Mouse (Mus musculus): ENCODE measurements at regions not wholly inside any gene's neighbourhood (a gene's known extent, or its start where the extent isn't known, plus 50 kb on each side); places are given as distances from the start of the nearest gene placed in this dataset.
A peak's percentile ranks its signal among the peaks of the same experiment; 100 is the strongest.

- no peaks in the 10 kb centered on the region for H3K36me3 ChIP-seq
- no peak overlapping the region for H3K4me3 ChIP-seq (replicated peaks)
- H3K27me3 ChIP-seq: no peaks in the 10 kb centered on the region
- H3K9me3 ChIP-seq (replicated peaks): no peaks in the 10 kb centered on the region
- no peak for ATAC-seq (replicated peaks; ENCODE audit: low FRiP score)
- H3K4me2 ChIP-seq: no peak overlapping the region
- H3K27ac ChIP-seq: no peak overlapping the region
- H3K4me1 ChIP-seq: peaks cover 15% of the 10 kb centered on the region
- no peak overlapping the region for H3K9ac ChIP-seq
- 46% methylated on average over 1 of the region's 1 CpGs for WGBS
Observed at GRCm38 (mm10) chr12:9655794-9656193, 85.9 kb downstream of the Osr1 start.

GRCm38 (mm10) chr12:9656324-9656723 lies 86.4 kb downstream of the Osr1 start:
- no peak for ATAC-seq (replicated peaks; ENCODE audit: low FRiP score)
- no peak overlapping the region for H3K4me2 ChIP-seq
- H3K4me1 ChIP-seq: peaks cover 15% of the 10 kb centered on the region
- no peak overlapping the region for H3K4me3 ChIP-seq (replicated peaks)
- H3K9me3 ChIP-seq (replicated peaks): no peaks in the 10 kb centered on the region
- no peaks in the 10 kb centered on the region for H3K36me3 ChIP-seq
- 44% methylated on average over 3 of the region's 3 CpGs for WGBS
- H3K27me3 ChIP-seq: no peaks in the 10 kb centered on the region
- no peak overlapping the region for H3K9ac ChIP-seq
- no peak overlapping the region for H3K27ac ChIP-seq

- H3K9me3 ChIP-seq (replicated peaks): no peaks in the 10 kb centered on the region
- 10% methylated on average over 8 of the region's 8 CpGs for WGBS
- H3K4me3 ChIP-seq (replicated peaks): no peak overlapping the region
- ATAC-seq (replicated peaks; ENCODE audit: low FRiP score): peak; percentile 54
- peaks cover 15% of the 10 kb centered on the region for H3K4me1 ChIP-seq
- no peaks in the 10 kb centered on the region for H3K36me3 ChIP-seq
- no peak overlapping the region for H3K9ac ChIP-seq
- H3K27ac ChIP-seq: 0 out of 2 replicates have a peak overlapping the region, but pooled peaks have one; percentile 27
- no peaks in the 10 kb centered on the region for H3K27me3 ChIP-seq
- peak overlapping the region; percentile 27 for H3K4me2 ChIP-seq
Observed at GRCm38 (mm10) chr12:9657199-9657766, 87.4 kb downstream of the Osr1 start.

GRCm38 (mm10) chr12:9657793-9658192 lies 87.9 kb downstream of the Osr1 start:
- Histone ChIP-seq H3K27ac (no peak overlapping the region), H3K4me2 (peak overlapping the region; percentile 27), H3K27me3 (no peaks in the 10 kb centered on the region), H3K36me3 (no peaks in the 10 kb centered on the region), H3K4me1 (peaks cover 15% of the 10 kb centered on the region), H3K9ac (no peak overlapping the region), H3K9me3 (replicated peaks) (no peaks in the 10 kb centered on the region), H3K4me3 (replicated peaks) (no peak overlapping the region)
- ATAC-seq (replicated peaks; ENCODE audit: low FRiP score): no peak
- WGBS: 50% methylated on average over 8 of the region's 8 CpGs

- no peak for ATAC-seq (replicated peaks; ENCODE audit: low FRiP score)
- H3K27ac ChIP-seq: no peak overlapping the region
- no peaks in the 10 kb centered on the region for H3K36me3 ChIP-seq
- no peak overlapping the region for H3K9ac ChIP-seq
- peaks cover 15% of the 10 kb centered on the region for H3K4me1 ChIP-seq
- no peak overlapping the region for H3K4me2 ChIP-seq
- H3K9me3 ChIP-seq (replicated peaks): no peaks in the 10 kb centered on the region
- H3K27me3 ChIP-seq: no peaks in the 10 kb centered on the region
- H3K4me3 ChIP-seq (replicated peaks): no peak overlapping the region
- 30% methylated on average over 1 of the region's 1 CpGs for WGBS
Observed at GRCm38 (mm10) chr12:9660299-9660698, 90.4 kb downstream of the Osr1 start.

GRCm38 (mm10) chr12:9688776-9689175 lies 118.9 kb downstream of the Osr1 start:
- Histone ChIP-seq H3K36me3 (no peaks in the 10 kb centered on the region), H3K9me3 (replicated peaks) (no peaks in the 10 kb centered on the region), H3K4me2 (no peak overlapping the region), H3K27me3 (no peaks in the 10 kb centered on the region), H3K4me1 (no peaks in the 10 kb centered on the region), H3K4me3 (replicated peaks) (no peak overlapping the region), H3K9ac (no peak overlapping the region), H3K27ac (no peak overlapping the region)
- no peak for ATAC-seq (replicated peaks; ENCODE audit: low FRiP score)

GRCm38 (mm10) chr12:9689541-9689940 lies 119.6 kb downstream of the Osr1 start:
- no peak overlapping the region for H3K4me3 ChIP-seq (replicated peaks)
- no peaks in the 10 kb centered on the region for H3K4me1 ChIP-seq
- no peaks in the 10 kb centered on the region for H3K36me3 ChIP-seq
- no peaks in the 10 kb centered on the region for H3K9me3 ChIP-seq (replicated peaks)
- H3K9ac ChIP-seq: no peak overlapping the region
- H3K4me2 ChIP-seq: no peak overlapping the region
- H3K27me3 ChIP-seq: no peaks in the 10 kb centered on the region
- 83% methylated on average over 4 of the region's 4 CpGs for WGBS
- no peak for ATAC-seq (replicated peaks; ENCODE audit: low FRiP score)
- no peak overlapping the region for H3K27ac ChIP-seq

- Histone ChIP-seq H3K4me2 (no peak overlapping the region), H3K36me3 (no peaks in the 10 kb centered on the region), H3K4me3 (replicated peaks) (no peak overlapping the region), H3K9me3 (replicated peaks) (no peaks in the 10 kb centered on the region), H3K4me1 (no peaks in the 10 kb centered on the region), H3K27me3 (no peaks in the 10 kb centered on the region), H3K9ac (no peak overlapping the region), H3K27ac (no peak overlapping the region)
- WGBS: 65% methylated on average over 1 of the region's 1 CpGs
- no peak for ATAC-seq (replicated peaks; ENCODE audit: low FRiP score)
Observed at GRCm38 (mm10) chr12:9732921-9733320, 163.0 kb downstream of the Osr1 start.

GRCm38 (mm10) chr12:9744709-9745395 lies 174.9 kb downstream of the Osr1 start:
- WGBS: 53% methylated on average over 6 of the region's 6 CpGs
- no peak for ATAC-seq (replicated peaks; ENCODE audit: low FRiP score)
- Histone ChIP-seq H3K27ac (no peak overlapping the region), H3K4me3 (replicated peaks) (no peak overlapping the region), H3K4me1 (no peaks in the 10 kb centered on the region), H3K36me3 (no peaks in the 10 kb centered on the region), H3K4me2 (no peak overlapping the region), H3K9me3 (replicated peaks) (no peaks in the 10 kb centered on the region), H3K9ac (no peak overlapping the region), H3K27me3 (no peaks in the 10 kb centered on the region)

- H3K36me3 ChIP-seq: no peaks in the 10 kb centered on the region
- no peak overlapping the region for H3K4me3 ChIP-seq (replicated peaks)
- no peaks in the 10 kb centered on the region for H3K4me1 ChIP-seq
- H3K9ac ChIP-seq: no peak overlapping the region
- no peak overlapping the region for H3K4me2 ChIP-seq
- no peaks in the 10 kb centered on the region for H3K27me3 ChIP-seq
- 74% methylated on average over 6 of the region's 6 CpGs for WGBS
- H3K27ac ChIP-seq: no peak overlapping the region
- ATAC-seq (replicated peaks; ENCODE audit: low FRiP score): no peak
- H3K9me3 ChIP-seq (replicated peaks): no peaks in the 10 kb centered on the region
Observed at GRCm38 (mm10) chr12:9751261-9752078, 181.6 kb downstream of the Osr1 start.

GRCm38 (mm10) chr12:9752079-9752450 lies 182.1 kb downstream of the Osr1 start:
- no peaks in the 10 kb centered on the region for H3K27me3 ChIP-seq
- H3K9me3 ChIP-seq (replicated peaks): no peaks in the 10 kb centered on the region
- no peak overlapping the region for H3K9ac ChIP-seq
- no peaks in the 10 kb centered on the region for H3K4me1 ChIP-seq
- H3K36me3 ChIP-seq: no peaks in the 10 kb centered on the region
- no peak for ATAC-seq (replicated peaks; ENCODE audit: low FRiP score)
- no peak overlapping the region for H3K4me3 ChIP-seq (replicated peaks)
- 69% methylated on average over 6 of the region's 6 CpGs for WGBS
- H3K27ac ChIP-seq: no peak overlapping the region
- H3K4me2 ChIP-seq: no peak overlapping the region

GRCm38 (mm10) chr12:9756411-9756810 lies 186.5 kb downstream of the Osr1 start:
- Histone ChIP-seq H3K36me3 (no peaks in the 10 kb centered on the region), H3K27me3 (no peaks in the 10 kb centered on the region), H3K4me1 (no peaks in the 10 kb centered on the region), H3K4me3 (replicated peaks) (no peak overlapping the region), H3K4me2 (no peak overlapping the region), H3K27ac (no peak overlapping the region), H3K9ac (no peak overlapping the region), H3K9me3 (replicated peaks) (no peaks in the 10 kb centered on the region)
- ATAC-seq (replicated peaks; ENCODE audit: low FRiP score): no peak
- 67% methylated on average over 1 of the region's 1 CpGs for WGBS
